Mouse (Mus musculus) hematopoietic multipotent progenitor cell, adult 10-12 weeks (in vitro differentiated cells): ENCODE data around the gene Csf1. TPM values are rescaled to one million over a fixed set of nuclear protein-coding genes. Genes with fewer than 3 reads are reported as not detected.

Source experiments
- polyA plus RNA-seq: library from polyadenylated mRNA; stranded (reverse); fragments of >175 nt; gene quantifications from 2 replicates; pipeline ENCODE4 v1.2.3, GENCODE M21; 2012; ENCODE audit warnings: low replicate concordance

Gene Csf1
- polyA plus RNA-seq: 11.8 and 29.7 TPM in 2 replicates

GRCm38 (mm10) chr3:107759929-107760581, at the start of gene Csf1:
Csf1 (minus strand) TSS chr3:107760469.

GRCm38 (mm10) chr3:107695948-107696881, 64.1 kb downstream of the Csf1 start, which contains the start of gene Ahcyl1:
Ahcyl1 (minus strand) TSS chr3:107696560.

Other genes with a start within 250 kb of the Csf1 start
- gene Slc6a17, start 242.5 kb downstream of the Csf1 start, polyA plus RNA-seq: 0.08 and 0.09 TPM in 2 replicates
- gene Ubl4b, start 205.4 kb downstream of the Csf1 start, polyA plus RNA-seq: not detected in 2 replicates
- not detected in 2 replicates for gene Alx3, start 165.4 kb downstream of the Csf1 start, polyA plus RNA-seq
- not detected in 2 replicates for gene Gm10961, start 129.1 kb downstream of the Csf1 start, polyA plus RNA-seq
- 20.6 and 27.0 TPM in 2 replicates for gene Strip1, start 128.8 kb downstream of the Csf1 start, polyA plus RNA-seq
- gene Ahcyl1, start 63.9 kb downstream of the Csf1 start, polyA plus RNA-seq: 9.8 and 10.9 TPM in 2 replicates
- gene Eps8l3, start 116.8 kb upstream of the Csf1 start, polyA plus RNA-seq: 0.07 TPM in 1 of 2 replicates, not detected in the other
- gene Gstm5, start 135.4 kb upstream of the Csf1 start, polyA plus RNA-seq: 1.2 TPM in 1 of 2 replicates, not detected in the other
- gene Gstm7, start 171.3 kb upstream of the Csf1 start, polyA plus RNA-seq: 0.47 TPM in 1 of 2 replicates, not detected in the other
- gene Gstm6, start 183.3 kb upstream of the Csf1 start, polyA plus RNA-seq: not detected in 2 replicates
- not detected in 2 replicates for gene Gstm3, start 208.8 kb upstream of the Csf1 start, polyA plus RNA-seq
- 0.15 TPM in 1 of 2 replicates, not detected in the other for gene Gstm2, start 226.0 kb upstream of the Csf1 start, polyA plus RNA-seq